Mouse (Mus musculus) thymus, postnatal 14 days (tissue): ENCODE measurements at regions not wholly inside any gene's neighbourhood (a gene's known extent, or its start where the extent isn't known, plus 50 kb on each side); places are given as distances from the start of the nearest gene placed in this dataset.

Source experiments
- DNase-seq: peaks from one replicate; pipeline ENCODE4 v3.0.0; 2021

GRCm38 (mm10) chr3:33902431-33902830 is 58.3 kb upstream of the Ccdc39 start:
- no peak for DNase-seq

DNA sequence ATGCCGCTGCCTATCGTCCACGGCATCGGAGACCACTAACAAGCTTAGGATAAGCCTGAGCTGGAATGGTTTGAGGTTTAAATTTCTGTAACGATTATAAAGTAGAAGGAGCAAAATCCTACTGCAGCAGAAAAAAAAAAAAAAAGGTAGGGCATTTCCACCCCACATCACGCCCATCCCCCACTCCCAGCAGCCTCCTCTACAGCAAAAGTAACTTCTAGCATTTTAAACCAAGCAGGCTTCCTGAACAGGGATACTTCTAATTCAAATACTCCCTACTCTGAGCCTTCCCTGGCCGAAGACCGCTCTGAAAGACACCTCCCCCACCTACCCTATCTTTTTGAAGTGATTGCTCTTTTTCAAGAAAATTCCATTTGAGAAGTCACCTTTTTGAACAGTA is 59.2 kb upstream of the Ccdc39 start:
- DNase-seq = no peak

DNA sequence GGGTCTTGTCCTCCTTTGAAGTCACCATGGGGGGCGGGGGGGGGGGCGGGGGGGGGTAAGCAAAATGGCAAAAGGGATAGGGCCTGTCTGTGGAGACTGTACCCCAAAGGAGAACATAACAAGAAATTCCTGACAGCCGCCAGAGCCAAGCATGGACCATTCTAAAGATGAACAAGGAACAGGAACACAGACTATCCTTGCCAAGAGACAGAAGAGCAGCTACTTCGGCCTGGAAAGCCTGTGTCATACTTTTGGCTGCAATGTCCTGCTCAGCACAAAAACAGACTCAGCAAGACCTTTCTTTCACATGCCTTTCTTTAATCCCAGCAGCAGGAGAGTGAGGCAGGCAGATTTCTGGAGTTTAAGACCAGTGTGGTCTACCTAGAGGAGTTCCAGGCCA is 59.7 kb upstream of the Ccdc39 start:
- no peak for DNase-seq

DNA sequence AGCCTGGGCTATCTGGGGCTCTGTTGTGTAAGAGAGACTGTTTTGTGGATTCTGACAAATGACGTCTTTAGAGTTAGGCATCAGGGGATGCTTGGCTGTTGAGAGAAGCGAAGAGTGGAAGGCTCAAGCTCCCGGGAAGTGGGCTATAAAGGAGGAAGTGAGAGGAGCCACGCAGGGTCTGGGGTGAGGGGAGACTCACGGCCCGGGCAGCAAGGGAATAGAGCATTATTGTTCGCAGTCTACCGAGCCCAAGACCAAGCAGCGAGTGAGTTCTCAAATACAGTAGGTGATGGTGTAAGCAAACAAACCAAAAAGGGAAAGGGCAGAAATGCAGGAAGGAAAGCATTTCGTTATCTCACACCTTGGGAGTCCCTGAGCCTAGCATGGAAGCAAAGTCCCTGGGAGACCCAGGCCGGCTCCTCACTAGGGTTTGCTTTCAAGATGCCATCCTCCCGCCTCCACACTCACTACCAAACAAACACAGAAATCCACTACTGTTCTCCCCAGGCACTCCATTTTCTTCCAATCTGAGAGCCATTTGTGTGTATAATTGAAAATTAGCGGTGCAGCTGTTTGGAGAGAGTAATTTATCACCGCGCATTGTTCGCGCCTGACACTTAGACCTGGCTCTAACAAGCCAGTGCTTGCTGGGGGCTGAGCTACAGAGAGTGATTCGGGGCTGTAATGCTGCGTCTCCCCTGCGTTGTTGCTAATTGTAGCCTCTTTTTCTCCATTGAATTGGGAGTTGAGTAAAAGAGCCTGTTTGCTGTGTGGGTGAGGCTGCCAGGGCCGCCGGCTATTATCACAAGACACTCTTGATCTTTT is 61.0 kb upstream of the Ccdc39 start:
- DNase-seq = no peak

- DNase-seq = no peak
These were observed 61.5 kb upstream of the Ccdc39 start for GRCm38 (mm10) chr3:33905679-33906007.

DNA sequence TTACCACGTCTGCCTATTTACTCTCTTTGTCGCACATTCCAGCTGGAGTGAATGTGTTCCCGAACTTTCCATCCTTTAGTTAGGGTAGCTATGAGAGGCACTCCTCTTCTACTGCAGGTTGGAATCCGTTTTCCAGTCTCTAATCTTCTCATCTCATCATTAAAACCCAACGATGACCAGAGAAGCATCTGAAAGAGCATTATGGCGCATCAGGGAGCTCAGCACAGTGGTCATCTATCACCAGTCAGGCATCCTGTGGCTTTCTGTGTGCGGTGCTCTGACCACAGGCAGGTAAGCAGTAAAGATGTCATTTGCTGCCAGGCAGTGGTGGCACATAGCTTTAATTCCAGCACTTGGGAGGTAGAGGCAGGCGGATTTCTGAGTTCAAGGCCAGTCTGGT is 63.0 kb upstream of the Ccdc39 start:
- DNase-seq = no peak

DNA sequence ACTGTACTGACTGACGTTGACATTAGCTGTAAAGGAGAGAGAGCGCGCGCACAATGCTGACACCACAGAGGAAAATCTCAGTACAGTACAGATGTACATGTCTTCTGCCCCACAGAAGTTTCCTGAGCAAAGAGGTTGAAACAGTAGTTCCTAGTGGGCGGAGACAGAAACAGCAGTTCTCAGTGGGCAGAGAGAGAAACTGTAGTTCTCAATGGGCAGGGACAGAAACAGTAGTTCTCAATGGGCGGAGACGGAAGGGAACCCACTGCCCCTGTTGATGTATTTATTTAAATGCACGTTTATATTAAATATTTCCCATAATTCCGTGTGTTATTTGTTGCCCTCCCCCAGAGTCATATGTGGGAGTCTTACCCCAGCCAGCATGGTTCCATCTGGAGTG is 67.4 kb upstream of the Ccdc39 start:
- no peak for DNase-seq

GRCm38 (mm10) chr3:33913470-33913869 is 69.4 kb upstream of the Ccdc39 start:
- DNase-seq = no peak

GRCm38 (mm10) chr3:33914386-33914785 is 70.3 kb upstream of the Ccdc39 start:
- DNase-seq = no peak

GRCm38 (mm10) chr3:33915777-33916176 is 71.7 kb upstream of the Ccdc39 start:
- DNase-seq = no peak

- no peak for DNase-seq
These were observed 72.2 kb upstream of the Ccdc39 start for GRCm38 (mm10) chr3:33916318-33916717.

GRCm38 (mm10) chr3:33916818-33917217 is 72.7 kb upstream of the Ccdc39 start:
- no peak for DNase-seq

- DNase-seq = peak; percentile 65
These were observed 74.7 kb upstream of the Ccdc39 start for GRCm38 (mm10) chr3:33918785-33919184.

GRCm38 (mm10) chr3:33925072-33925471 is 81.0 kb upstream of the Ccdc39 start:
- DNase-seq = no peak

- no peak for DNase-seq
These were observed 64.7 kb upstream of the Fxr1 start for GRCm38 (mm10) chr3:33955064-33955463.

DNA sequence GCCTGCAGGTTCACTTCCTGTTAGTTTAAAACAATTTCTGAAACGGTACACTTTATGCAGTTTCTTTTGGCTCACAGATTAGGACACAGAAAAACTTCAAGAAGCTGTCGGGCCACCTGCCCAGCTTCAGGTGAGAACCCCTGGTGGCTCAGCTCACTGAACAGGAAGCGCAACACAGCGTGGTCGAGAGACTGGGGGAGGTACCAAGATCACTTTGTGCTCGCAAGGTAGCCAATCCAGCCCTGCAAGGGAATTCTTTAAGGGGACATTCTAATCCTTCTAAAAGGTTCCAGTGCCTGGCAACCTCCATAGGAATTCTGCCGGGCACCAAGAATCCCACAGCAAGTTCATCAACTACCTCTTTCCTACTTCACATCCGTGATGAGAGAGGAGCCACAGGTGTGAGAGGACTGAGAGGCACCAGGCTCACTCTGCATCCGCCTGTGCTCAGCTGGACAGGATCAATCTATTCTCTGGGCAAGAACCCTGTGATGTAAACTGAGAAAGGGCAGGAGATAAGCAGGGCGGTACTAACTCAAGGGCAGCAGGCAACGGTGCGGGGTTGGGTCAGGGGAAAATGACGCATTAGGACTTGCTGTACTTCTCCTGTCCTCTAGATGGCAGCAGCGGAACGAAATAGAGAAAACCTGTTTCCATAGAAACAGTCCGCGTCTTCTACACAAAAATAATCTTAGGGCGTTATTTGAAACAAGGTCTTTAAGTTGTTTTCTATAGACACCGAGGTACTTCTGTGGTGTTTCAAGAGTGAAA is 63.7 kb upstream of the Fxr1 start:
- peak; percentile 61 for DNase-seq

DNA sequence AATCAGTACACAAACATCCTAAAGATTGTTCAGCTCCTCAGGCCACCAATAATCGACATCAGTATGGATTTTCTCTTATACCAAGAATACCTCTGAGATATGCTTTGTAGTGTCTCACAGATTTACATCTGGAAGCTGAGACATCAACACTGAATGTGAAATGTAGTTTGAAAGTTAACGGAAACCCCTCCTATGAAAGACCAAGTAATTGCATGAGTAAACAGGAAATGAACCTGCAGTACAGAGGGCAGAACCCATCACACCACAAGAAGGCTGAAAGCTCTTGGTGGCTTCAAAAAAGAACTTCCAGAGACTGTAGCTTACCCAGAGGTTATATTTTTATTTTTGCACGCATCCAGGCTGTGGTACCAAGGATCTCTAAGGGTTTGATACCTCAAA is 63.1 kb upstream of the Fxr1 start:
- no peak for DNase-seq

DNA sequence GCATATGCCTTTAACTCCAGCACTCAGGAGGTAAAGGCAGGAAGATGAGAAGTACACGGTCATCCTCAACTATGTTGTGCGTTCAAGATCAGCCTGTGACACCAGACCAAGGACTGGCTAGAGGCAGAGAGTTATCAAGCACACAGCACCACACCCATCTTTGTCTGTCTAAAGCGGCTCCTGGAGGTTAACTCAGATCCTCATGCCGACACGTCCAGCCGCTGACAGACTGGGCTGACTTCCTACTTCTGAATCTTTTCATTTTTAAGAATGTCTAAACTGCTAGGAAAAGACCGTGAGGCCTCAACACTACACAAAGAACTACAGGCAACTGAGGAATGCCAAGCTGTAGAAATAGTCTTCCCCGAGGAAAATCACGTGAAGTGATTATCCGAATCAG is 62.1 kb upstream of the Fxr1 start:
- DNase-seq = no peak

- no peak for DNase-seq
These were observed 61.5 kb upstream of the Fxr1 start for GRCm38 (mm10) chr3:33958216-33958615.

DNA sequence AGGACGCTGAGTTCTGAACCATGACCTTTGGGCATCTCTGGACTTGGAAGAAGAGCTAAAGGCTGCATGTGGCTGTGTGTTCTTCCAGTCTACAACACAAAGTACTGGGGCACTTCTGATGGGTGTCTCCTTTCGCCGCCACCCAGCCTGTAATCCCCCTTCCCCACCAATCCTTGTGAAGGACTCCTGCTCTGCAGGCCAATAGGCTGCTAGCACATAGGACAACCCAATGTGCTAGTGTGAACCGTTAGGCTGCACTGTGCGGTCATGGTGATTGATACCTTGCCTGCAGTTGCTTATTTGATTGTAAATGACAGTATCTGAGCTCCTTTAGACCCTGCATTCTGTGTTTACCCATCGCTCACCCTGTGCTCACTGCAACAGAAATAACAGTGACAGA is 59.5 kb upstream of the Fxr1 start:
- DNase-seq = no peak

- no peak for DNase-seq
These were observed 56.8 kb upstream of the Fxr1 start for GRCm38 (mm10) chr3:33962938-33963337.

DNA sequence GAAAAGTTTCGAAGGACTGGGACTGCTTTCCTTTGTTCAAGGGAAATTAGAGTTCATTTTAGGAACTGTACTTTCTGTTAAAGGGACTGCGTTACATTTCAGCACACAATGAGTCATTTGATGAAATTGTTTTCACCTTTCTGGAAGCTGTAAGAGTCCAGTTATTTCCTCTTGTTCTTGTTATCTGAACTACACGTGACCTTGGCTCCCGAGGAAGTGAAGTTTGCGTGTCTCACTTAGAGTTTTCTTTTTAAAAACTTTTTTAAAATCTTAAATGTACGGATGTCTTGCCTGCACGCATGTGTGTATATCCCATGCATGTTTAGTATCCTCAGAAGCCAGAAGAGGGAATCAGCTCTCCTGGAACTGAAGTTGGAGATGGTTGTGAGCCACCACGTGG is 52.6 kb upstream of the Fxr1 start:
- no peak for DNase-seq
